Mouse (Mus musculus) adrenal gland (tissue): ENCODE results near the gene Ssu72.
"Not testable (repeated sequence)": the region's sequence is repeated elsewhere in the genome, so short reads cannot be mapped to it uniquely, and the experiment has no call there.

Experiments used
- intact Hi-C: fragments of 180-260 bp; cut with DNase I; formaldehyde crosslinking; loops from one replicate; pipeline ENCODE4 v1.15.1; 2025

The Ssu72 gene

DNA sequence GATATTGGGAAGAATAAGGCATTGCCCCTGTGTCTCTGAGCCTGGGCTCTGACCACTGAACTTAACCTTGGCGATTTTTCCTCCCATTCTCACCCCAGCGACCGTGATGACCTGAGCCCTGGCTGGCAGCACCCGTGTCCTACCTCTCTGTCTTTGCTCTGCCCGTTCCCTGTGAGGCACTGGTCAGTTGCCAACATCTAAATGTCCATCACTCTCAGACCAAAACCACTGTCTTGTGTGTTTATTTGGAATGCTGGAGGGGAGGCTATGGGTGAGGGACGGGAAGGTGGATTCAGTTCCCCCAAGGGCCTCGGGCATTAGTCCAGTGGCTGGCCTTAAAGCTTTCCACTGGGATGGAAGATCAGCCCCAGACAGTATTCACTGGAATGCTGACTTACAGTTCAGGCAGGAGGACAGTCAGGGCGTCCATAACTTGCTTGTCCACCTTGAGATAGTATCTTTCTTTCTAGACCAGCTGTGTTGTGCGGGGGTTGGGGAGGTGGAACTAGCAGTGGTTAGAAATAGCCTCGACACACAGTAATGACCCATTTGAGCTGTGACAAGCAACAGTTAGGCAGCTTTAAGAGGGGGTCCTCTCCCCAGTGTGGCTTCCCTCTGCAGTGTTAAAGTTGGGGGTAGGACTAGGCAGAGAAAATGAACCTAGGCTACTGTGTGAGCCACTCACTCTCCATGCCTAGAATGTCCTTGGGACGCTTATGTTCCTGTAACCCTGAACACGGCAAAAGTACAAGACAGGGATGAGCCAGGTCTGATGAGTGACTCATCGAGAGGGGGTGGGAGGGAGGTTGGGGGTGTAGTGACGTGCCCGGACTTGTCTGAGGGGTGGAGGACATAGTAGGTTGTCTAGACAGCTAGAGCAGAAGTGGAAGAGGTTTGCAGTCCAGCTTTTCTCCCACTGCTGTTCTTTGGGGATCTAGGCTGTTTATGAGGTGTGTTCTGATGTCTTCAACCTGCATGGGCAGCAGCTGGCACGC is 8.0 kb upstream of the Ssu72 start:
- intact Hi-C loops: loop anchor here (10.0 kb wide), 1 partner anchor 212 kb away; no protein-coding TSS in a partner anchor

DNA sequence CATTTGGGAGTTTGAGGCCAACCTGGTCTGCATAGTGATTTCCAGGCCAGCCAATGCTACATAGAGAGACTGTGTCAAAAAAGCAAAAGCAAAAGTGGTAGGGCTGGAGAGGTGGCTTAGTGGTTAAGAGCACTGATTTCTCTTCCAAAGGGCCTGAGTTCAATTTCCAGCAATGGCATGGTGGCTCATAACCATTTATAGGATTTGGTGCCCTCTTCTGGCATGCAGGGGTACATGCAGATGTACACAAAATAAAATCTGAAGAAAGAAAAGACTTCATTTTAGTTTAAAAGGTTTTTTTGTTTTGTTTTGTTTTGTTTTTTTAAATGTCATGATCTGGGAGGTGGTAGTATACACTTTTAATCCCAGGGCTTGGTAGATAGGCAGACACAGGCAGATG is 4.2 kb upstream of the Ssu72 start:
- intact Hi-C loops: no loop called here

GRCm38 (mm10) chr4:155703425-155703929 is 1.1 kb upstream of the Ssu72 start:
- intact Hi-C loops: no loop called here

DNA sequence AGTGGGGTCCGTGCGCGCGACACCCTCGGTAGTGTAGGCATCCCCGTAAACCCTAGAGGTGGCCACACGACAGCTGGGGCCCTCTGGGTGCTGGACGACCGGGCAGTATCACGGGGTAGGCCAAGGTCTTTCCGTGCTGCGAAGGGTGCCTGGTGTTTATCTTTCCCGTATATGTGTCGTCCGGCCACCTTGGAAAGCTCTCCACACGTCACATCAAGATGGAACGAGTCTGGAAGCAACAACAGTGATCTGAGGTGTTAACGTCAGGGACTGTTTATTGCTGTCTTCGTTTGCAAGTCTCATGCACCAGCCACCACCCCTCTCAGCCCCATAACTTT is 961 bp downstream of the Ssu72 start:
- intact Hi-C loops: no loop called here

- intact Hi-C loops: no loop called here
Measured at GRCm38 (mm10) chr4:155708582-155708981, 4.0 kb downstream of the Ssu72 start.

GRCm38 (mm10) chr4:155708988-155709387 is 4.4 kb downstream of the Ssu72 start:
- intact Hi-C loops: no loop called here

DNA sequence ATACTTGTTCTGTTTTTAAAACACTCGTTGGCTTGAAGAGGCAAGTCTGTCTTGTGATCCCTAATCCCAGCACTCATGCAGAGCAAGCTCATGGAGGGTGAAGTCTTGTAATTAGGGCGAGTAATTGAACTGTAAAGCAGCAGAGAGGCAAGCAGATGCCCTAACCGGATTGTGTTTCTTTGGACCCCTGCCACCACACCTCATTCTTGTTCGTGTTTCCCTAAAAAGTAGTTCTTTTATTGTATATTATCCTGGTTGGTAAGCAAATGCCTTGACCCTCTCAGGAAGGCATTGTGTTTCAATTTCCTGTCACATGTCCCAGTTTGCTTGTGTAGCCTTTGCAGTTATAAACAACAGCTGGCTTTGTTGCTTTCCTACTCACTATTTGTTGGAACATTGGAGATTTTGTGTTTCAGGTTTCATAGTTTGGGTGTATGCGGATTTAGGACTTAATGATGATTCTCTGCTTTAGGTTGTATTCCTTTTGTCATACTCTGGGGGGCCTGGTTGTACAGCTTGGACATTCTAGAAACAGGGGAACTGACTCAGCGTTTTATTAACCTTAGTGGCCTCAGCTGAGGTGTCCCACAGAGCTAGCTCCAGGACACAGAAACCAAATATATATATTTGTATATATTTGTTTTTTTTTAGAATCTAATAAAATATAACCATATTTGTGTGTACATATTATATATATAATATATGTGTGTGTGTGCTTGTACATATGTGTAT is 6.1 kb downstream of the Ssu72 start:
- intact Hi-C loops: no loop called here

- intact Hi-C loops: loop anchor here (2.0 kb wide), 1 partner anchor 47 kb away; no protein-coding TSS in a partner anchor
Measured at GRCm38 (mm10) chr4:155721668-155722083, 17.1 kb downstream of the Ssu72 start.

DNA sequence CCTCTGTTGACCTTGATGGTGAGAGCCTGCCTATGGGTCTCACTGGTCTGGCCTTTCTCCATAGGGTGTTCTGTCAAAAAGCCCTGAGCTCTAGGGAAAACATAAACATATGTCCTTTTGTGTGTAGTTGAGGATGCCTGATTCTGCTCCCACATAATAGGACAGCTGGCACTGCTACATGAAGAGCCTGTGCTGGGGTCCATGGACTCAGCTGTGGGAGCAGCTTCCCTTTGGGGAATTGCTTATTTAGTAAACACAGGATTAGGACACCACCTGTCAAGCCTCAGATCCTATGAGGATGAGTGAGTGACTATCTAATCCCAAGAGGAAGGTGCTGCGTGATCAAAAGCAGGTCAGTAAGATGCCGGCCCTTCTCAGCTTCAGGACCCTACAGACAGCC is 23.4 kb downstream of the Ssu72 start:
- intact Hi-C loops: no loop called here

DNA sequence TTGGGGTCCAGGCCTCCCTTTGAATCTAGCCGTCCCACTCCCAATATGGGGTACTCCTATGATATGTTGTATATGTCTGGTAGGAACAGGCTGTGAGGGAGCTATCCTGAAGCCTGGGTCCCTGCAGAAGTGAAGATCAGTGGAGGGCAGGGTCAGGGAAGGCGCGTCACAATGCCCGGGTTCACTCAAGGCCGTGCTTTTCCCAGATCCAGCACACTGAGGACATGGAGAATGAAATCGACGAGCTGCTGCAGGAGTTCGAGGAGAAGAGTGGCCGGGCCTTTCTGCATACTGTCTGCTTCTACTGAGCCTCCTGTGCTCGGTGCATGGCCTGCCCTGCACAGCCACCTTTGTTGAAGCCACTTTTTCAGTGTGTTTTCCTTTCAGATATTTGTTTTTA is 28.7 kb downstream of the Ssu72 start:
- intact Hi-C loops: no loop called here

- intact Hi-C loops: no loop called here
Measured at GRCm38 (mm10) chr4:155734350-155734941, 29.8 kb downstream of the Ssu72 start, which contains the start of gene Tmem240. Gene Tmem240 (plus strand): TSS chr4:155734800.

GRCm38 (mm10) chr4:155734951-155735702 is 30.5 kb downstream of the Ssu72 start:
- intact Hi-C loops: no loop called here

DNA sequence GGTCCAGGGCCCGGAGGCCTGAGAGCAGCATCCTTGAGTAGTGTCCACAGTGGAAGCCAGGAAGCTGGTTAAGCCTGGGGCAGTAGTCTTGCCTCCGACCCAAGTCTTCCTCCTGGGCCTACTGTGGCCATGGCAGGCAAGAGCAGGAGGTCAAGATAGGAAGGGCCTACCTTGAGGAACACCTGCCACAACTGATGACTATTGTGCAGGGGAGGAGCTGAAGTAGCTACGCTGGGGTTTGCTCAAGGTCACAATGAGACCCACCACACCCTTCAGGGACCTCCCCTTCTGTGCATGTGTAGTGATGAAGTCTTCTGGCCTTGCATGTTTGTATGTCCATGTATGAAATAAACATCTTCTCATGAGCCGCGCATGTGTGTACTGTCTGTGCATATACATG is 31.2 kb downstream of the Ssu72 start:
- intact Hi-C loops: no loop called here

DNA sequence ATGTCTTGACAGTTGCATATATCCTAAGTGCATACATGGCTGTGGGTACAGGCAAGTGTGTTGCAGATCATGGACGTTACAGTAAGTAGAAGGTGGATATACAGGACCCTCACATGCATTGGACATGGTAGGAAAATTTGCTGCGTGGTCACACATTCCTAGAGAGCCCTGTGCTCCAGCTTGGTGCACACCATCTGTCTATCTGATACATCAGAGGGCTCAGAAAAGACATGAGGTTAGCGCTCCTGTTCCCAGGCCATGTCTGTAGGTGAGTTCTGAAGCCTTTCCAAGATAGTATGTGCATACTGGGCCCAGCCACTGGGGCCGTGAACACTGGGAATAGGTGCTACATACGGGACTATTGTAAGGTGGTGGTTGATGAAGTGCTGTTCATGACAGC is 31.8 kb downstream of the Ssu72 start:
- intact Hi-C loops: no loop called here

- intact Hi-C loops: no loop called here
Measured at GRCm38 (mm10) chr4:155738262-155738661, 33.7 kb downstream of the Ssu72 start.

GRCm38 (mm10) chr4:155739152-155739551 is 34.6 kb downstream of the Ssu72 start:
- intact Hi-C loops: no loop called here

GRCm38 (mm10) chr4:155739741-155740636 is 35.4 kb downstream of the Ssu72 start:
- intact Hi-C loops: no loop called here

DNA sequence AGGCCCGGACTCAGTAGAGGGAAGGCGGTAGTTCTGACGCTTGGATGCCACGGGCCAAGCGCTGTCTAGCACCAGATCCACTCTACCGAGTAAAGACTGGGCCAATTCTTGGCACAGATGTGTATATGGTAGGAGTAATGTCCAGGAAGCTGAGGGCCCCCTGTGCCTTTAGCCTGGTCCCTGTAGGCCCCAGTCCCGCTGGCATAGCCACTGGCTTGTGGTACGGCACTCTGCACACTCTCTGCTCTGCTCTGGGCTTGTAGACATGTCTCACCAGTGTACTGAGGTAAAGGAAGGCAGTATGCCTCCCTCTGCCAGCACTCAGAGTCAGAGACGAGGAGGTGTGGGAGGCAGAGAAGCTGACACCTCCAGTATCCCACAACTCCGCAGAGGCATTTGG is 36.1 kb downstream of the Ssu72 start:
- intact Hi-C loops: not testable (repeated sequence)

DNA sequence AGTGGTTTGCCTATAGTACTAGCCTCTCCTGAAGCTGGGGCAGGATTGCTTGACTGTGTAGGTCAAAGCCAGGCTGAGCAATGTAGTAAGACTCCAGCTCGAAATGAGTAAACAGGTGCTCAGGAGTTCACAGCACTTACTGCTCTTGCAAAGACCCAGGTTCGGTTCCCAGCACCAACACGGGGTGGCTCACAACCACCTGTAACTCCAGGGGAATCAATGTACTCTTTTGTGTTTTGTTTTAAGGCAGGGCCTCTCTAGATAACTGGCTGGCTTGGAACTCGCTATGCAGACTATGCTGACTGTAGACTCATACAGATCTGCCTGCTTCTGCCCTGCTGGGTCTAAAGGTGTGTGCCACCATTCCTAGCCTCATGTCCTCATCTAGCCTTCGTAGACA is 38.1 kb downstream of the Ssu72 start:
- intact Hi-C loops: no loop called here

GRCm38 (mm10) chr4:155744474-155744873 is 39.9 kb downstream of the Ssu72 start:
- intact Hi-C loops: no loop called here
